Mouse (Mus musculus) limb, embryonic 11.5 days (tissue): ENCODE results near the gene Rprml. TPM values are rescaled to one million over a fixed set of nuclear protein-coding genes. Genes with fewer than 3 reads are reported as not detected.
"Not testable (repeated sequence)": the region's sequence is repeated elsewhere in the genome, so short reads cannot be mapped to it uniquely, and the experiment has no call there.

Source experiments
- ATAC-seq: fragments of 200-750 bp; cut with Nextera tagmentation; 2 replicates; pipeline ENCODE4 v1.8.0; 2017; ENCODE audit warnings: low read depth; ENCODE audit not compliant: insufficient number of reproducible peaks, low FRiP score, low TSS enrichment
- DNase-seq: peaks from one replicate; pipeline ENCODE4 v3.0.0-alpha.2; 2015; ENCODE audit warnings: low spot score
- H3K27ac ChIP-seq: fragments of 300-500 bp; sonication (generic); replicated peaks from 2 replicates; pipeline ENCODE4 v1.5.1; 2014; ENCODE audit warnings: low read depth, mild to moderate bottlenecking, low read length
- H3K27me3 ChIP-seq: fragments of 300-500 bp; sonication (generic); 2 replicates; pipeline ENCODE4 v1.6.1; 2014; ENCODE audit warnings: mild to moderate bottlenecking, low read length, mixed read lengths; ENCODE audit not compliant: control insufficient read depth, insufficient read depth
- H3K36me3 ChIP-seq: fragments of 300-500 bp; sonication (generic); 2 replicates; pipeline ENCODE4 v1.6.1; 2014; ENCODE audit warnings: mild to moderate bottlenecking, low read length, moderate library complexity, mixed read lengths; ENCODE audit not compliant: control insufficient read depth, insufficient read depth
- H3K4me1 ChIP-seq: fragments of 300-500 bp; sonication (generic); 2 replicates; pipeline ENCODE4 v1.6.1; 2014; ENCODE audit warnings: low read length, mixed read lengths; ENCODE audit not compliant: control insufficient read depth, insufficient read depth
- H3K4me2 ChIP-seq: fragments of 300-500 bp; sonication (generic); 2 replicates; pipeline ENCODE4 v1.6.1; 2014; ENCODE audit warnings: low read depth, mild to moderate bottlenecking, moderate library complexity; ENCODE audit not compliant: severe bottlenecking
- H3K4me3 ChIP-seq: fragments of 300-500 bp; sonication (generic); 2 replicates; pipeline ENCODE4 v1.5.1; 2014; ENCODE audit warnings: low read depth, low read length
- H3K9ac ChIP-seq: fragments of 300-500 bp; sonication (generic); 2 replicates; pipeline ENCODE4 v1.6.1; 2014; ENCODE audit warnings: mild to moderate bottlenecking, low read length
- H3K9me3 ChIP-seq: fragments of 300-500 bp; sonication (generic); 2 replicates; pipeline ENCODE4 v1.6.1; 2016; ENCODE audit warnings: low read length; ENCODE audit not compliant: control insufficient read depth
- WGBS: fragments of 180-500 bp; shearing (Covaris S2); extraction: QIAGEN DNeasy Blood & Tissue Kit; methylation state at CpG from one replicate; pipeline ENCODE4 v1.1.7; 2014; 5-methylcytosine and 5-hydroxymethylcytosine counted together
- polyA plus RNA-seq: library from polyadenylated mRNA; unstranded; fragments of >200 nt; fragmentation: Nextera tagmentation; extraction: Ambion mirVana; gene quantifications from 2 replicates; pipeline ENCODE4 v1.2.1, GENCODE M21; 2014

Rprml gene
- polyA plus RNA-seq, 1 experiment from 2014 or later, result not detected

DNA sequence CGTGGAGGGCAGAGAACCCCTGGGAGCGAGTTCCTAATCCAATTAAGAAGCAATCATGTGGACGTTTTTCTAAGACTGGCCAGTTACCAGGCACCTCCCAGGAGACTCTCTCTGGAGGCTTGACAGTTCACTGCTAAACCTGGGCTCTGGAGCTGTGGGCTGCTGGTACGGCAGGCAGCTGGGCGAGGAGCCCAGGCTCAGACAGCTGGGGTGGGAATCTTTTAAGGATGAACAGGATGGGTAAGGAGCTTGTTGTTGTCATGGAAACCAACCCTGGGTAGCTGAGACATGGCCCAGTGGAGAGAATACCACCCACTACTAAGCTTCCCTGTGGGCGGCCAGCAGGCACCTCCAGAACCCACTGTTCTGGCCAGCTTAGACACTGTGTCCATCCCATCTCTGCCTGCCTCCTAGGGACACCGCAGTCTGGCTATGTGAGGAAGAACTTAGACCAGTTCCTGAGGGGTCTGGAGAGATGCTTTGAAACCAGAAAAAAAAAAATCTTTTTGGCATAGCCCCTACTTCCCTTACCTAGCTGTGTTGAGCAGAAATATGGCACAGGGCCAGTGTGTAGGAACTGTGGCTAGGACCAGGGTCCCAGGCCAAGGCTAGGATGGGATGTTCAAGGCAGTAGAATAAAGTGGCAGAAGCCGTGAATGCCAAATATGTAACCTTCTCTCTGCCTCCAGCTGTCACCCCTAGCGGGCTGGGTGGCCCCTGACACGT, 17.0 kb downstream of the Rprml start:
- no peak for DNase-seq
- Histone ChIP-seq H3K4me3 (no peak overlapping the region), H3K9me3 (no peaks in the 10 kb centered on the region), H3K36me3 (no peaks in the 10 kb centered on the region), H3K27ac (no peak overlapping the region), H3K4me2 (no peak overlapping the region), H3K27me3 (no peaks in the 10 kb centered on the region), H3K9ac (no peak overlapping the region), H3K4me1 (peaks cover 2% of the 10 kb centered on the region; the same call in 1 of the 2 replicates)
- WGBS, result 39% methylated on average over 10 of the region's 10 CpGs
- no peak for ATAC-seq

- H3K4me2 ChIP-seq, result no peak overlapping the region
- no peak for ATAC-seq
- H3K27me3 ChIP-seq, result no peaks in the 10 kb centered on the region
- no peak overlapping the region for H3K4me3 ChIP-seq
- 51% methylated on average over 13 of the region's 13 CpGs for WGBS
- H3K4me1 ChIP-seq, result peaks cover 2% of the 10 kb centered on the region; the same call in 1 of the 2 replicates
- H3K36me3 ChIP-seq, result no peaks in the 10 kb centered on the region
- DNase-seq, result no peak
- no peaks in the 10 kb centered on the region for H3K9me3 ChIP-seq
- H3K9ac ChIP-seq, result no peak overlapping the region
- H3K27ac ChIP-seq, result no peak overlapping the region
Measured at GRCm38 (mm10) chr11:103666907-103667426, 17.6 kb downstream of the Rprml start.

- Histone ChIP-seq H3K27ac (no peak overlapping the region), H3K4me2 (no peak overlapping the region), H3K36me3 (peaks cover 4% of the 10 kb centered on the region; the same call in 1 of the 2 replicates), H3K27me3 (no peaks in the 10 kb centered on the region), H3K4me1 (no peaks in the 10 kb centered on the region), H3K9me3 (no peaks in the 10 kb centered on the region), H3K4me3 (no peak overlapping the region), H3K9ac (no peak overlapping the region)
- ATAC-seq (no peak), DNase-seq (peak; percentile 82)
- 38% methylated on average over 3 of the region's 3 CpGs for WGBS
Measured at GRCm38 (mm10) chr11:103675556-103675955, 26.2 kb downstream of the Rprml start.

DNA sequence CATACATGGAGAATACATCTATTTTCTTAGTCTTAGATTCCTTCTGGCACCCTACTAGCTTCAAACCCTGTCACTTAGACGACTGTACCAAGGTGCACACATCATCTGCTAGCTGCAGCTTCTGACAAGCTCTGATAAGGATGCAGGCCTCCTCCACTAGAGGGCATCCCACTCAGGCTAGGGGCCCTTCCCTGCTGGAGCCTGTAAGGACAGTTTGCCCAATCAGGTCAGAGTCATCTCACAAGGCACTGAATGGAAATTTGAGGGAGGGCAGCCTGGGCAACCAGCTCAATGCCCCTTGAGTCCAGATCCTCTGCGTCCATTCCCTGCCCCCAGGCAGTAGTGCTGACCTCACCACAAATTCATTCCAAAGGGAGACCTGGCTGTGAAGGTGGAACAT, 27.7 kb downstream of the Rprml start:
- H3K4me1 ChIP-seq, H3K4me3 ChIP-seq, H3K27ac ChIP-seq, H3K9ac ChIP-seq, H3K27me3 ChIP-seq, H3K9me3 ChIP-seq, ATAC-seq, H3K4me2 ChIP-seq, H3K36me3 ChIP-seq: not testable (repeated sequence)
- peak; percentile 47 for DNase-seq
- 47% methylated on average over 2 of the region's 2 CpGs for WGBS

DNA sequence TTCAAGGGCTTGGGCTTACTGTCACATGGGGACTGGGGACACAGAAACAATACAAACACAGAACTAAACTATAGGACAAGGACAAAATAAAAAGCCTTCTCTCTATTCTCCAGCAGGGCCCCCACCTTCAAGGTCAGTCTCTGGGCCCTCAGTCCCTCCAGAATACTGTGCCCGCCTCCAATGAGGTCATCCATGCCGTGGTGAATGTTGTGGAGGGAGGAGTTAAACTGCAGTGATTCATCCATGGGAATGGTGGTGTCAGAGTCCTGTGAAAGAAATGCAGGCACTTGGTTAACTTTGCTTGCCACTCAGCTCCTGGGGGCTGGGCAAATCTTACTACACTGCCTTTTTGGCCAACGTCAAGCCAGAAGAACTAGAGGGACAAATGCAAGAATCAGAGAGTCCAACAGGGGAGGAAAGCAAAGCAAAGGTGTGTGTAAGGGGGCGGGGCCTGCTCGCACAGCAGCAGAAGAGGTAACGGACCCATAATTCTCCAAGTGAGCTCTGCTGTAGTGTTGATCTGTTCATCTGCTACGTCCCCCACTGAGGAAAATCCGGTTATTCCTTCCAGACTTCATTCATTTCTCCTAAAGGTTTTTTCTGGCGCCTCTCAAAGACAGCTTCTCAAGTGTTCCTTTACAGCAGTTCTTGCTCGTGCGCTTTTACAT, 34.4 kb downstream of the Rprml start:
- DNase-seq, result no peak
- Histone ChIP-seq H3K4me1 (no peaks in the 10 kb centered on the region), H3K36me3 (peaks cover 18% of the 10 kb centered on the region), H3K27ac (no peak overlapping the region), H3K9me3 (no peaks in the 10 kb centered on the region), H3K4me3 (no peak overlapping the region), H3K4me2 (no peak overlapping the region), H3K27me3 (no peaks in the 10 kb centered on the region), H3K9ac (no peak overlapping the region)
- 94% methylated on average over 11 of the region's 11 CpGs for WGBS
- ATAC-seq, result no peak

GRCm38 (mm10) chr11:103685261-103685736, 35.9 kb downstream of the Rprml start:
- WGBS, result 93% methylated on average over 7 of the region's 7 CpGs

DNA sequence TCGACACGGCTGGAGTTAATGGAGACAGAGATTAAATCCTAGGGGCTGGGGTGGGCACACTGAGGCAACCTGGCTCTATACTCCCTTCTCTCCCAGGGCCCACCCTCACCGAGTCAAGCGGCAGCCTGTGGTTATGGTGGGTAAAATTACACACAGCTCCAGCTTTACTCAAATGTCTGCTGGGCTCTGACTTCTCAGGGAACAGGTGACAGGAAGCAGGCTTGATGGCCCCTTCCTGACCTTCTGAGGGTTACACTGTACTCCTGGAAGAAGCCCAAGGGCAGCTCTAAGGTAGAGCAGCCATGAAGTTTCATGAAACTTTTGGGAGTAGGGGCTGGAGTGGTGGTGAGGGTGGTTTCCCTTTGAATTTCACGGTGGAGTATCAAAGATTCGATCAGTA, 37.3 kb downstream of the Rprml start:
- no peaks in the 10 kb centered on the region for H3K4me1 ChIP-seq
- peaks cover 18% of the 10 kb centered on the region for H3K36me3 ChIP-seq
- 76% methylated on average over 6 of the region's 6 CpGs for WGBS

More at GRCm38 (mm10) chr11:103685261-103685736, 35.9 kb downstream of the Rprml start:
- H3K4me1 ChIP-seq, result no peaks in the 10 kb centered on the region
- no peak for ATAC-seq
- no peak overlapping the region for H3K27ac ChIP-seq
- no peak overlapping the region for H3K9ac ChIP-seq
- peaks cover 18% of the 10 kb centered on the region for H3K36me3 ChIP-seq
- H3K27me3 ChIP-seq, result no peaks in the 10 kb centered on the region
- no peak overlapping the region for H3K4me3 ChIP-seq
- no peak overlapping the region for H3K4me2 ChIP-seq
- DNase-seq, result no peak
- H3K9me3 ChIP-seq, result no peaks in the 10 kb centered on the region

DNA sequence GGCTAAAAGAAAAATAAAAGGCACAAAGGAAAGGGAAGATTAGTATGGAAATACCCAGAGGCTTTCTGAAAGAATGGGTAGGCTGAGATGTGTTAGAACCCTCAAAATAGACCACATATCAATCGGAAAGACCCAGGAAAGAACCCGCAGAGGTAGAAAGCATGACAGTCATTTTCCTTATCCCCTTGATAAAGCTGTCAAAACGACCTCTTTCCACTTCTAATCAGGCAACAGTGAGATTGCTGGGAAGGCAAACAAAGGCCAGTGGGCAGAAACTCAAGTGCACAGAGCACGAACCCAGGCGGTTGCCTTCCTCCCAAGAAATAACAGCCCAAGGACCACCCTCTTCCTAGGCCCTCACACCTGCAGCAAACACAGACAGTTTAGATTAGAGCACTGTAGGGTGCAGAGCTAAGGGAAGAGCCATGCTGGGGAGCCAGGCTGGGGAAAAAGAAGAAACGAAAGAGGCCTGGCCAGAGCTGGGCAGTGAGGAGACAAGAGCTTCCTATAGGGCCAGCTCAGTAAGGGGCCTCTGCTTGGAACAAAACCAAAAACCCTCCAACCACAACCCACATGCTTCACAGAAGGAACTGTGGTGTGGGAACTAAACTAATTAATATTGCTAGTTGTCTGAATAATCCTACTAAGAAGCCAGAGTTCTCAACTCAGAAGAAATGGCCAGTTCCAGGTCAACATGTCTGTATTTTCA, 39.1 kb downstream of the Rprml start:
- Histone ChIP-seq H3K4me2 (no peak overlapping the region), H3K9ac (no peak overlapping the region), H3K27me3 (no peaks in the 10 kb centered on the region), H3K4me3 (no peak overlapping the region), H3K9me3 (no peaks in the 10 kb centered on the region), H3K27ac (no peak overlapping the region), H3K36me3 (peaks cover 14% of the 10 kb centered on the region), H3K4me1 (no peaks in the 10 kb centered on the region)
- no peak for ATAC-seq
- 70% methylated on average over 6 of the region's 6 CpGs for WGBS
- DNase-seq, result no peak

More for the DNA sequence above, 37.3 kb downstream of the Rprml start:
- Histone ChIP-seq H3K27me3 (no peaks in the 10 kb centered on the region), H3K4me3 (no peak overlapping the region), H3K9me3 (no peaks in the 10 kb centered on the region), H3K27ac (no peak overlapping the region), H3K4me2 (no peak overlapping the region), H3K9ac (no peak overlapping the region)
- DNase-seq (no peak), ATAC-seq (no peak)
